Mouse (Mus musculus): ENCODE measurements around the gene Gne.

GRCm38 (mm10) chr4:43994342-43994741 is 89.6 kb downstream of the Gne start:
- no peak for TF ChIP-seq CTCF (IDR thresholded peaks at IDR 0.05)
- TF ChIP-seq EP300 (IDR thresholded peaks at IDR 0.05; ENCODE audit: insufficient read depth, low read depth, low read length): no peak

Measured in heart, adult 2 months (tissue).